Mouse (Mus musculus): ENCODE measurements at regions not wholly inside any gene's neighbourhood (a gene's known extent, or its start where the extent isn't known, plus 50 kb on each side); places are given as distances from the start of the nearest gene placed in this dataset.

- Histone ChIP-seq H3K4me3 (ENCODE audit: low read depth, low read length) (no peak overlapping the region), H3K27me3 (ENCODE audit: control insufficient read depth, insufficient read depth, low read length) (no peaks in the 10 kb centered on the region), H3K27ac (ENCODE audit: low read depth) (no peak overlapping the region), H3K9ac (replicated peaks; ENCODE audit: low read depth, low read length) (no peak overlapping the region), H3K9me3 (replicated peaks; ENCODE audit: control insufficient read depth, low read length) (no peaks in the 10 kb centered on the region), H3K4me2 (ENCODE audit: low read depth, low read length) (no peak overlapping the region), H3K36me3 (replicated peaks; ENCODE audit: control insufficient read depth, insufficient read depth, low read length) (no peaks in the 10 kb centered on the region), H3K4me1 (ENCODE audit: control insufficient read depth, insufficient read depth) (no peaks in the 10 kb centered on the region)
- ATAC-seq (ENCODE audit: insufficient read depth, low read depth) (0 out of 2 replicates have a peak, but pooled peaks have one; percentile 24), DNase-seq (ENCODE audit: low spot score) (peak; percentile 27)
- TF ChIP-seq CTCF (IDR thresholded peaks at IDR 0.05; ENCODE audit: low read depth): peak; percentile 66
- TF ChIP-seq EP300 (IDR thresholded peaks at IDR 0.05; ENCODE audit: low read depth): no peak
- whole genome bisulfite sequencing: 26% methylated on average over 7 of the region's 7 CpGs
Observed at GRCm38 (mm10) chr5:18916688-18917285, 310.0 kb upstream of the Magi2 start.

GRCm38 (mm10) chr5:18953875-18954474, 272.9 kb upstream of the Magi2 start:
- no peaks in the 10 kb centered on the region for H3K4me1 ChIP-seq (ENCODE audit: control insufficient read depth, insufficient read depth)
- no peak overlapping the region for H3K27ac ChIP-seq (ENCODE audit: low read depth)
- no peaks in the 10 kb centered on the region for H3K36me3 ChIP-seq (replicated peaks; ENCODE audit: control insufficient read depth, insufficient read depth, low read length)
- ATAC-seq (ENCODE audit: insufficient read depth, low read depth) (no peak), DNase-seq (ENCODE audit: low spot score) (no peak)
- H3K27me3 ChIP-seq (ENCODE audit: control insufficient read depth, insufficient read depth, low read length): no peaks in the 10 kb centered on the region
- WGBS: 61% methylated on average over 4 of the region's 4 CpGs
- no peak overlapping the region for H3K4me3 ChIP-seq (ENCODE audit: low read depth, low read length)
- no peak overlapping the region for H3K9ac ChIP-seq (replicated peaks; ENCODE audit: low read depth, low read length)
- TF ChIP-seq EP300 (IDR thresholded peaks at IDR 0.05; ENCODE audit: low read depth) (no peak), CTCF (IDR thresholded peaks at IDR 0.05; ENCODE audit: low read depth) (no peak)
- no peak overlapping the region for H3K4me2 ChIP-seq (ENCODE audit: low read depth, low read length)
- H3K9me3 ChIP-seq (replicated peaks; ENCODE audit: control insufficient read depth, low read length): no peaks in the 10 kb centered on the region
